Mouse (Mus musculus) gastrocnemius, postnatal 4 days (tissue): ENCODE results near the gene Grifin. TPM values are rescaled to one million over a fixed set of nuclear protein-coding genes. Genes with fewer than 3 reads are reported as not detected.

ENCODE experiments used
- DNase-seq, 2 experiments: peaks; one replicate each; pipeline ENCODE4 v3.0.0; 2021 to 2022; ENCODE audit warnings: low spot score in 2 of 2, mixed read lengths in 2 of 2
- total RNA-seq, 2 experiments: library from RNA; stranded (reverse); gene quantifications; 2 replicates each; pipeline ENCODE4 v1.2.3; 2021

The Grifin gene
- total RNA-seq, 2 experiments from 2014 or later: not detected

DNA sequence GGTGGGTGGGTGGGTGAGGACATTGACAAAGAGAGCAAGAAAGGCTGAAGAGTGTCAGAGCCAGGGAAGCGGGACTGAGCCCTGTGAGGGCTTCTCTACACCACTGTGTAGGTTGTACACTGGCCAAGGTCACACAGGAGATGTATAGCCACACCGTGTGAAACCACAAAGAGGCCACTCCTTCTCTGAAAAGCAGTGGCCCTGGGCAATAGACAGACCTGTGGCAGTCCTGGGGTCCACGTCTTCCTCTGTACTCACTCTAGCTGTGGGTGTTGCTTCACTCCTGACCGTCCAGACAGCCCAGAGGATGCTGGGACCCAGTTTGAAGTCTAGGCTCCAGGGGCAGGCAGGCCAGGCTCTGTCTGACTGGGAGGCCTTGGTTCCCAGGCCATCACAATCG, 30.0 kb upstream of the Grifin start:
- DNase-seq: no peak

DNA sequence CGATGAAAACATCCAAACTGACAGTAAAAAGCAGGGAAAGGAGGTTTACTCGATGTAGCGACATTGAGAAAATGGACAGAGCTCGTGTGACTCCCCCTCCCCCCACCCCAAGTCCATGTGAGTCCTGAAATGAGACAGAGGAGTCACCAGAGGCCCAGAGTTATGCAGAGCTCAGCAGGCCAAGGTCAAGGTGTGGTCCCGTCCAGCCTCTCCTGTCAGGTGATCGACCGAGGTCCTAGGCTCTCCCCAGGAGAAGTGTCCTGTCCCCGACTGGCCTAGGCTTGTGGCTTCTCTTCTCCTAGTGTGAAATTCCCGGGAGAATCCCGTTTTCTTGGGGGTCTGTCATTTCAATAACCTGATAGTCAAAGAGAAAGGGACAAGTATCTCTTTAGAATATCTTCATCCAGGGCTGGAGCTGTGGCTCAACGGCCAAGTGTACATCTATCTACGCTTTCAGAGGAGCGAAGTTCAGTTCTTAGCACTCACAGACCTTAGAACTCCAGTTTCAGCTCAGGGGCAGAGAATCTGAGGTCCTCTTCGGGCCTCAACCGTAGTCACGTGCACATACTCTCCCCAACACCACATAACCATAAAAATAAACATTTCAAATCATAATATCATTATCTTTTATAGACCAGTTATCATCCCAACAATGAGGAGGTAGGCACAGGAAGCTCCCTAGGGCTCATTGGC, 24.4 kb upstream of the Grifin start:
- DNase-seq: no peak

GRCm38 (mm10) chr5:140583732-140584368, 19.0 kb upstream of the Grifin start:
- DNase-seq: no peak

- DNase-seq: peak in 1 of 2 experiments; percentile 53
Measured at GRCm38 (mm10) chr5:140582995-140583731, 18.3 kb upstream of the Grifin start.

GRCm38 (mm10) chr5:140581569-140581968, 16.7 kb upstream of the Grifin start:
- DNase-seq: peak in 1 of 2 experiments; percentile 59

- no peak for DNase-seq
Measured at GRCm38 (mm10) chr5:140579771-140580170, 14.9 kb upstream of the Grifin start.

- no peak for DNase-seq
Measured at GRCm38 (mm10) chr5:140579221-140579620, 14.3 kb upstream of the Grifin start.

GRCm38 (mm10) chr5:140575381-140575866, 10.6 kb upstream of the Grifin start:
- DNase-seq: no peak

DNA sequence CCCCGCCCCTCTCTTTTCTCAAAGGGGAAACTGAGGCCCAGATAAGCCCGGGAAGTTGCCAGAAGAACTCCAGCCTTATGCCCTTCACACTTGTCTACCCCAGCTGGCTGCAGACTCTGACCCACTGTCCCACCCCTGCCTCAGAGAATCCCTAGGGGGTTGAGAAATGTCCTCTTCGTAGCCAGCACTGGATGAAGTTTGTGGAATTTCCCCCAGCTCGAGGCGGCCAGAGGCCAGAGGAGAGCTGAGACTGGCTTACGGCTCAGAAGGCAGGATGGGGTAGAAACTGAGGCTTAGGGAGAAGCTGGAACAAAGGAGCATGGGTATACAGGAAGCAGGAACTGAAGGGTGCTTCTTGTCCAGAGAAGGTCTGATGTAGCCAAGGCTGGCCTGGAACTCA, 7.7 kb upstream of the Grifin start:
- DNase-seq: no peak

DNA sequence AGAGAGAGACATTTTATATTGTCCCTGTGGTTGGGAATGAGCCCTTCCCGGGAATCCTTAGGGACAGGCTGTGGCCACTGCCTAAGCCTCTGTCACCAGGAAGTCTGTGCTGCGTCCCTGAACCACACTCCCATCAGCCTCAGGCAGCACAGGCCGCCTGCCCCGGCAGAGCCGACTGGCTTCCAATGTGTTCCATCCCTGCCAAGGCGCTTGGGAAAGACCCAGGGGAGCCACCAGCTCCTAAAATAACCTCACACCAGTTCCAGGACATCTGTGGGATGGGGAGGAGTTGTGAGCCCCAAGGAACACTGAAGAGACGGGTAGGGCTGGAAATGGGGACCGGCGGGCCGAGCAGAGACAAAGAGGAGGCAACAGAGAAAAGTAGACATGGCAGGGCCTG, 6.8 kb upstream of the Grifin start:
- DNase-seq: peak; percentile 70 to 84

- DNase-seq: no peak
Measured at GRCm38 (mm10) chr5:140571201-140571600, 6.3 kb upstream of the Grifin start.

DNA sequence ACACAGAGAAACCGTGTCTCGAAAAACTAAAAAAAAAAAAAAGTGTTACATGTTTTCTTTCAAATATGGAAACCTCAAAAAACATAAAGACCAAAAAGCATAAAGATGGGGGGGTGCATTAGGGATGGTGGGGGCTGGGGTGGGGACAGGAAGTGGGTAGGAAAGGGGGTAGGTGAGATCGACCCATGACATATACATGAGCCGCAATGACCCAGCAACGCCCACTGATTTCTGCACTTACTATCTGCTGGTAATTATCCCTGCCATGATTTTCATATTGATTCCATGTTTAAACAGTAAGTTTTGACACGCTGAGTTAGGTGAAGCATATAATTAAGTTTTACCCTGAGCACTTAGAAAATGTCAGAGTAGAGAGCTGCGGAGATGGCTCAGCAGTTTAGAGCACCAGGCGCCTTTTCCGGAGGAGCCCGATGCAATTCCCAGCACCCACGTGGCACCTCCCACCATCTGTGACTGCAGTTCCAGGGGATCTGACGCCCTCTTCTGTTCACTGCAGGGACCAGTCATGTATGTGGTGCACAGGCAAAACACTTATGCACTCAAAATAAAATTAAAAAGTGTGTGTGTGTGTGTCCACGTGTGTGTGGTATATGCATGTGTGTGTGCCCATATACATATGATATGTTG, 5.5 kb upstream of the Grifin start:
- no peak for DNase-seq

- no peak for DNase-seq
Measured at GRCm38 (mm10) chr5:140569032-140569595, 4.2 kb upstream of the Grifin start.

- DNase-seq: peak in 1 of 2 experiments; percentile 69
Measured at GRCm38 (mm10) chr5:140568321-140568970, 3.6 kb upstream of the Grifin start.

DNA sequence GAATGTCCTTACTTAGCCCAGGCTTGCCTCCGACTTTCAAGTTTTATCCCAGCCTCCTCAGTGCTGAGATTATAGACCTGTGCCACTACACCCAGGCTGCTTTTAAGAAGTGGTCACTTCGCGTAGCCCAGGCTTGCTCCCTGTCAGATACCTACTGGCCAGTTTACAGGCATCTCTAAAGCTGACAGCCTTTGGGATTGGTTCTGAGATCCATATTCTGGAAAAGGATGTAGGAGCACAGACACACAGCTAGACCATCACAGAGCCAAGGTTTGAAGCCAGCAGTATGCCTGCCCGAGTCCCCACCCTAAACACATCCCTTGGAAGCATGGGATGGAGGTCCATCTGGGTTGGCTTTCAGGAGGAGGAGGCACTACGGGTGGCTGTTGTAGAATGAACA, 2.9 kb upstream of the Grifin start:
- no peak for DNase-seq

- peak in 1 of 2 experiments; percentile 61 for DNase-seq
Measured at GRCm38 (mm10) chr5:140567321-140567720, 2.5 kb upstream of the Grifin start.

DNA sequence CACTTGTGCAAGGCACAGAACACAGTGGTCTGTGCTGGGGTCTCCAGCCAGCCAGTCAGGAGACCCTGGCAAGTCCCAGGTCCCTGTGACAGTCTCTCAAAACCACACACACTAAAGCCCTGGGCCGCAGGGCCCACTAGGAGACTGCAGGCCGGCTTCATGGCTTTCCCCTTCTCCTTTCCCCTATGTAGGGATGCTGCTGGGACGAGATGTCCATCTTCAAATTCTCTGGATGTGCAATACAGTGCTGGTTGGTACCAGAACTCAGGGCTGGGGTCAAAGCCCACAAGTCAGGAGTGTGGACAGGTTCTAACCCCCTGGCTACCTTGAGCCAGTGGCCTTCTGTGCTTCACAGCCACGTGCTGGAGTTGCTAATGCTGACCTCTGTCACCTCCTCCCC, 1.4 kb upstream of the Grifin start:
- no peak for DNase-seq

- DNase-seq: peak in 1 of 2 experiments; percentile 58
Measured at GRCm38 (mm10) chr5:140565856-140566255, 985 bp upstream of the Grifin start.

DNA sequence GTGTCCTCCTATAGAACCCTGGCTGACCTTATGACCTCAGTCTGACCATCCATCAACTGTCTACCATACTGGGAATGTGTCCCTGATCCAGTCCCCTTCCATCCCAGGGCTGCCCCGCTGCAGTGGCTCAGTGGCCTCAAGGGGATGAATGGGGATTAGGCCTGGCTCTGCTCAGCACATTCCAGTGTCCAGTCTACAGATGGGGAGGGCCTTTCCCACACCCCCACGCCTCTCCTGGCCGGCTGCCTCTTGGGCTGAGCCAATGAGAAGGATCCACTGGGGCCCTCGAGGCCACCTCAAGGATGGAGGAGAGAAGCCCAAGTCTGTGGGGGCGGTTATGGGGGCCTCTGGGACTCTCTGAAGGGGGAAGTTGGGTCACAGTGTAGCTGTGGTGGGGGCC, 580 bp upstream of the Grifin start:
- peak; percentile 61 to 84 for DNase-seq

- DNase-seq: no peak
Measured at GRCm38 (mm10) chr5:140562601-140563000, 2.3 kb downstream of the Grifin start.

GRCm38 (mm10) chr5:140556859-140557258, 8.0 kb downstream of the Grifin start:
- no peak for DNase-seq
